Mouse (Mus musculus): ENCODE results near the gene Lin37. TPM values are rescaled to one million over a fixed set of nuclear protein-coding genes. Genes with fewer than 3 reads are reported as not detected.

Gene Lin37
- total and polyA plus RNA-seq, 3 experiments, result 4.0 to 38.6 (median 8.3) TPM

- no peak within 1 kb of the TSS for H3K9ac ChIP-seq (ENCODE audit: insufficient read depth, low read depth)
- TF ChIP-seq CTCF (conservative IDR thresholded peaks at IDR 0.05 in 1 of 2, IDR thresholded peaks at IDR 0.05 in 1 of 2; ENCODE audit: low read depth in 2 of 2, low read length in 2 of 2) (no peak), TBP (conservative IDR thresholded peaks at IDR 0.05; ENCODE audit: low read depth, low read length) (no peak), MXI1 (IDR thresholded peaks at IDR 0.05; ENCODE audit: low read depth, low read length) (no peak), BHLHE40 (IDR thresholded peaks at IDR 0.05; ENCODE audit: low read depth, low read length) (no peak)
- H3K4me2 ChIP-seq (ENCODE audit: insufficient read depth, low read depth, poor library complexity, severe bottlenecking), result no peak within 1 kb of the TSS
Observed at GRCm38 (mm10) chr7:30564970-30565571, 5.4 kb upstream of the Lin37 start, which contains the start of gene Igflr1. Igflr1 (plus strand) TSS chr7:30565427.

GRCm38 (mm10) chr7:30563906-30564280 is 4.3 kb upstream of the Lin37 start:
- DNase-seq (ENCODE audit: extremely low read depth), result no peak
- H3K27me3 ChIP-seq (replicated peaks), result no peaks in the 10 kb centered on the region
- in situ Hi-C loops (cut with MboI; ENCODE audit: low pct_ligation_motif_present, low pct_unique_long_range_greater_than_20kb, low sequenced_read_pairs), result no loop called here
- peak overlapping the region; percentile 45; the same call in 1 of the 2 replicates for H3K9ac ChIP-seq (ENCODE audit: insufficient read depth, low read depth)
- peak overlapping the region; percentile 71 for H3K4me2 ChIP-seq (ENCODE audit: insufficient read depth, low read depth, poor library complexity, severe bottlenecking)
- H3K9me3 ChIP-seq (replicated peaks; ENCODE audit: low read length), result no peaks in the 10 kb centered on the region
- H3K27ac ChIP-seq (ENCODE audit: insufficient read depth, low read depth), result no peak overlapping the region
- H3K4me3 ChIP-seq (replicated peaks in 1 of 3; ENCODE audit: low read depth in 2 of 3, low read length in 2 of 3, poor library complexity in 1 of 3), result peak overlapping the region; percentile 85 to 100 (median 90)
- dilution Hi-C loops (cut with MboI; ENCODE audit: extremely low pct_ligation_motif_present, extremely low pct_unique_long_range_greater_than_20kb, low sequenced_read_pairs), result no loop called here
- H3K4me1 ChIP-seq (ENCODE audit: control insufficient read depth in 1 of 2, insufficient read depth in 2 of 2), result peaks cover 7 to 22% of the 10 kb centered on the region in 2 experiments; a peak in 3 of 4 replicates
- TF ChIP-seq MYC (IDR thresholded peaks at IDR 0.05; ENCODE audit: low read depth, low read length), result no peak
- TF ChIP-seq JUND (conservative IDR thresholded peaks at IDR 0.05; ENCODE audit: low read depth, low read length), result no peak
- no peak for TF ChIP-seq E2F4 (IDR thresholded peaks at IDR 0.05; ENCODE audit: insufficient replicate concordance, low read depth, low read length)
- no peak for TF ChIP-seq SIN3A (IDR thresholded peaks at IDR 0.05; ENCODE audit: low read length)
- no peak for TF ChIP-seq KAT2A (IDR thresholded peaks at IDR 0.05; ENCODE audit: insufficient replicate concordance, low read length)
- TF ChIP-seq TCF12 (IDR thresholded peaks at IDR 0.05; ENCODE audit: low read depth, low read length), result no peak
- TF ChIP-seq ZNF384 (IDR thresholded peaks at IDR 0.05; ENCODE audit: low read depth, low read length), result no peak
- TF ChIP-seq JUN (IDR thresholded peaks at IDR 0.05; ENCODE audit: insufficient read depth, low read depth, low read length), result no peak
- TF ChIP-seq HCFC1 (IDR thresholded peaks at IDR 0.05; ENCODE audit: low read depth, low read length), result no peak
- no peak for TF ChIP-seq POLR2AphosphoS2 (IDR thresholded peaks at IDR 0.05; ENCODE audit: low read depth, low read length)
- no peak for TF ChIP-seq ELF1 (IDR thresholded peaks at IDR 0.05; ENCODE audit: low read depth, low read length)
- TF ChIP-seq ZMIZ1 (IDR thresholded peaks at IDR 0.05; ENCODE audit: low read depth, low read length), result no peak
- no peak for TF ChIP-seq ZC3H11A (IDR thresholded peaks at IDR 0.05; ENCODE audit: low read depth, low read length)
- TF ChIP-seq CHD2 (IDR thresholded peaks at IDR 0.05; ENCODE audit: low read length), result no peak
- TF ChIP-seq EP300 (IDR thresholded peaks at IDR 0.05; ENCODE audit: low read length), result no peak
- TF ChIP-seq SMC3 (IDR thresholded peaks at IDR 0.05; ENCODE audit: low read depth, low read length), result no peak
- TF ChIP-seq POLR2A (IDR thresholded peaks at IDR 0.05; ENCODE audit: low read depth, low read length), result no peak
- TF ChIP-seq NELFE (IDR thresholded peaks at IDR 0.05; ENCODE audit: low read depth, low read length), result no peak
- no peak for TF ChIP-seq MAFK (IDR thresholded peaks at IDR 0.05; ENCODE audit: insufficient replicate concordance, low read length)
- peaks cover 34 to 53% of the 10 kb centered on the region in 2 experiments for H3K36me3 ChIP-seq (replicated peaks in 1 of 2; ENCODE audit: control insufficient read depth in 1 of 2, insufficient read depth in 1 of 2, low read length in 1 of 2)
- peaks cover 16% of the 10 kb centered on the region for H3K79me2 ChIP-seq (replicated peaks; ENCODE audit: control insufficient read depth, extremely low read depth, insufficient read depth, poor library complexity, severe bottlenecking)

More at GRCm38 (mm10) chr7:30564970-30565571, 5.4 kb upstream of the Lin37 start, which contains the start of gene Igflr1:
- no peak for DNase-seq (ENCODE audit: extremely low read depth)
- dilution Hi-C loops (cut with MboI; ENCODE audit: extremely low pct_ligation_motif_present, extremely low pct_unique_long_range_greater_than_20kb, low sequenced_read_pairs) (no loop called here), in situ Hi-C loops (cut with MboI; ENCODE audit: low pct_ligation_motif_present, low pct_unique_long_range_greater_than_20kb, low sequenced_read_pairs) (no loop called here)
- Histone ChIP-seq H3K4me1 (ENCODE audit: control insufficient read depth in 1 of 2, insufficient read depth in 2 of 2) (peaks cover 7 to 19% of the 10 kb centered on the region in 2 experiments; a peak in 3 of 4 replicates), H3K36me3 (replicated peaks in 1 of 2; ENCODE audit: control insufficient read depth in 1 of 2, insufficient read depth in 1 of 2, low read length in 1 of 2) (peaks cover 45 to 65% of the 10 kb centered on the region in 2 experiments), H3K9me3 (replicated peaks; ENCODE audit: low read length) (no peaks in the 10 kb centered on the region), H3K27me3 (replicated peaks) (no peaks in the 10 kb centered on the region), H3K27ac (ENCODE audit: insufficient read depth, low read depth) (no peak within 1 kb of the TSS; the same call in 1 of the 2 replicates), H3K79me2 (replicated peaks; ENCODE audit: control insufficient read depth, extremely low read depth, insufficient read depth, poor library complexity, severe bottlenecking) (peaks cover 11% of the 10 kb centered on the region), H3K4me3 (replicated peaks in 1 of 3; ENCODE audit: low read depth in 2 of 3, low read length in 2 of 3, poor library complexity in 1 of 3) (no peak within 1 kb of the TSS)

All from CH12.LX (cell line).